Mouse (Mus musculus) forebrain, embryonic 11.5 days (tissue): ENCODE measurements at regions not wholly inside any gene's neighbourhood (a gene's known extent, or its start where the extent isn't known, plus 50 kb on each side); places are given as distances from the start of the nearest gene placed in this dataset.
A peak's percentile ranks its signal among the peaks of the same experiment; 100 is the strongest.

Experiments
- ATAC-seq: fragments of 200-750 bp; cut with Nextera tagmentation; replicated peaks from 2 replicates; pipeline ENCODE4 v1.8.0; 2017; ENCODE audit warnings: moderate TSS enrichment; ENCODE audit not compliant: low FRiP score
- DNase-seq: peaks from one replicate; pipeline ENCODE4 v3.0.0-alpha.2; 2017; ENCODE audit warnings: low spot score
- H3K27ac ChIP-seq: fragments of 300-500 bp; sonication (generic); 2 replicates; pipeline ENCODE4 v1.5.1; 2014; ENCODE audit warnings: low read depth, low read length
- H3K27me3 ChIP-seq: fragments of 300-500 bp; sonication (generic); 2 replicates; pipeline ENCODE4 v1.6.1; 2014; ENCODE audit warnings: mild to moderate bottlenecking, low read length, mixed read lengths; ENCODE audit not compliant: control insufficient read depth, insufficient read depth
- H3K36me3 ChIP-seq: fragments of 300-500 bp; sonication (generic); 2 replicates; pipeline ENCODE4 v1.6.1; 2014; ENCODE audit warnings: mild to moderate bottlenecking, low read length, moderate library complexity, mixed read lengths; ENCODE audit not compliant: control insufficient read depth, insufficient read depth
- H3K4me1 ChIP-seq: fragments of 300-500 bp; sonication (generic); replicated peaks from 2 replicates; pipeline ENCODE4 v1.6.1; 2014; ENCODE audit warnings: low read length, mixed read lengths; ENCODE audit not compliant: control insufficient read depth, insufficient read depth
- H3K4me2 ChIP-seq: fragments of 300-500 bp; sonication (generic); 2 replicates; pipeline ENCODE4 v1.6.1; 2014; ENCODE audit warnings: low read depth, mild to moderate bottlenecking, low read length, moderate library complexity, mixed read lengths; ENCODE audit not compliant: severe bottlenecking
- H3K4me3 ChIP-seq: fragments of 300-500 bp; sonication (generic); 2 replicates; pipeline ENCODE4 v1.5.1; 2014; ENCODE audit warnings: low read depth, low read length
- H3K9ac ChIP-seq: fragments of 300-500 bp; sonication (generic); 2 replicates; pipeline ENCODE4 v1.6.1; 2014; ENCODE audit warnings: low read length
- H3K9me3 ChIP-seq: fragments of 300-500 bp; sonication (generic); 2 replicates; pipeline ENCODE4 v1.6.1; 2016; ENCODE audit warnings: low read length, mixed read lengths; ENCODE audit not compliant: control insufficient read depth
- WGBS: fragments of 180-500 bp; shearing (Covaris S2); extraction: QIAGEN DNeasy Blood & Tissue Kit; methylation state at CpG from one replicate; pipeline ENCODE4 v1.1.7; 2014; 5-methylcytosine and 5-hydroxymethylcytosine counted together

GRCm38 (mm10) chr11:12180351-12180750 lies 141.9 kb upstream of the Grb10 start:
- ATAC-seq = peak; percentile 69
- no peak overlapping the region for H3K4me3 ChIP-seq
- no peak for DNase-seq

GRCm38 (mm10) chr11:12172429-12172828 lies 133.9 kb upstream of the Grb10 start:
- Histone ChIP-seq H3K4me2 (no peak overlapping the region), H3K4me3 (no peak overlapping the region), H3K36me3 (no peaks in the 10 kb centered on the region), H3K9me3 (no peaks in the 10 kb centered on the region), H3K4me1 (no peaks in the 10 kb centered on the region), H3K9ac (no peak overlapping the region), H3K27ac (no peak overlapping the region), H3K27me3 (no peaks in the 10 kb centered on the region)
- DNase-seq (no peak), ATAC-seq (no peak)
- WGBS = 79% methylated on average over 2 of the region's 2 CpGs

More at GRCm38 (mm10) chr11:12180351-12180750, 141.9 kb upstream of the Grb10 start:
- Histone ChIP-seq H3K27me3 (no peaks in the 10 kb centered on the region), H3K9me3 (no peaks in the 10 kb centered on the region), H3K4me2 (no peak overlapping the region), H3K27ac (no peak overlapping the region), H3K4me1 (peaks cover 5% of the 10 kb centered on the region; the same call in 1 of the 2 replicates), H3K36me3 (no peaks in the 10 kb centered on the region), H3K9ac (no peak overlapping the region)
- 13% methylated on average over 4 of the region's 4 CpGs for WGBS

- Histone ChIP-seq H3K4me3 (no peak overlapping the region), H3K9ac (no peak overlapping the region), H3K9me3 (no peaks in the 10 kb centered on the region), H3K4me2 (no peak overlapping the region), H3K27ac (no peak overlapping the region), H3K4me1 (no peaks in the 10 kb centered on the region), H3K36me3 (no peaks in the 10 kb centered on the region), H3K27me3 (no peaks in the 10 kb centered on the region)
- WGBS = 72% methylated on average over 4 of the region's 4 CpGs
- DNase-seq = no peak
- ATAC-seq = no peak
These were observed 132.8 kb upstream of the Grb10 start for GRCm38 (mm10) chr11:12171312-12171711.

- H3K27ac ChIP-seq = no peak overlapping the region
- 90% methylated on average over 1 of the region's 1 CpGs for WGBS
These were observed 129.9 kb upstream of the Grb10 start for GRCm38 (mm10) chr11:12168432-12168831.

More at GRCm38 (mm10) chr11:12168432-12168831, 129.9 kb upstream of the Grb10 start:
- no peak for DNase-seq
- no peaks in the 10 kb centered on the region for H3K36me3 ChIP-seq
- H3K4me3 ChIP-seq = no peak overlapping the region
- H3K4me2 ChIP-seq = no peak overlapping the region
- no peaks in the 10 kb centered on the region for H3K27me3 ChIP-seq
- ATAC-seq = no peak
- H3K4me1 ChIP-seq = no peaks in the 10 kb centered on the region
- H3K9me3 ChIP-seq = no peaks in the 10 kb centered on the region
- no peak overlapping the region for H3K9ac ChIP-seq
